Mouse (Mus musculus) erythroblast, embryonic 14.5 days (primary cell): Measurements from ENCODE around the gene Erh.

Experiments used
- GATA1 ChIP-seq: IDR thresholded peaks from 2 replicates; pipeline ENCODE4 v1.6.1; 2012; ENCODE audit warnings: low read length, inconsistent platforms, mixed read lengths
- TAL1 ChIP-seq: IDR thresholded peaks from 3 replicates; pipeline ENCODE4 v1.6.1; 2012; ENCODE audit warnings: low read length, inconsistent platforms, mixed read lengths

DNA sequence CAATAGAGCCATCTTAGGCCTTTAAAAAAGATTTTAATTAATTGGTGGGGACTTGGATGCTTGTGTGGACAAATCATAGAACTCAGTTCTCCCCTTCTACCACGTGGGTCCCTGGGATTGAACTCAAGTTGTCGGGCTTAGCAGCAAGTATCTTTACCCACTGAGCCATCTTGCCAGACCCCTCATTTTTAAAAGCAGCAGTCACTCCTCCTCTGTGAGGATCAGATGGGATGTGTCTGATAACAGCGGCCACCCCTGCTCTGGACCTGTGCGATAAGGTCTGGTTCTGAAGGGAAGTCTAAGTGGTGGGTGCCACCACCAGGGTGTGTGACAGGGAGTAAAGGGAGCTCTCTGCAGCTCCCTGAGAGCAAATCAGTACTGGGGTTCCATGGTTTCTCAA, 48.6 kb downstream of the Erh start:
- TF ChIP-seq GATA1 (no peak), TAL1 (no peak; the same call in 2 of the 3 replicates)
